Mouse (Mus musculus): ENCODE measurements at regions not wholly inside any gene's neighbourhood (a gene's known extent, or its start where the extent isn't known, plus 50 kb on each side); places are given as distances from the start of the nearest gene placed in this dataset.

DNA sequence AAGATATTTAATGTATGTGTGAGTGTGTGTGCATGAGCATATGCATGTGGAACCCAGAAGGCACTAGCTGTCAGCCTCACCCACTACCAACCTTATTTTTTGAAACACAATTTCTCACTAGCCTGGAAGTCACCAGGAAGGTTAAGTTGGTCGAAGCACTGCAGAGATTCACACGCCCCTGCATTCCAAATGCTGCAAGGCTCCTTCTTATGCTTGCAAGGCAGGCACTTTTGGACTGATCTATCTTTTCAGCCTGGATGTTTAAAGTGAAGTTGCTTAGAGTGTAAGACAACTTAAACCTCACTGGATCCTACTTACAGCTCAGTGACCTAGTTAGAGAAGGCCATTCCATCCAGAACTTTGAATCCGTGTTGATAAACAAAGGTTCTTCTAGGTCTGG lies 56.7 kb upstream of the Lmcd1 start:
- no peak for TF ChIP-seq CTCF (IDR thresholded peaks at IDR 0.05; ENCODE audit: low read depth)
- TF ChIP-seq EP300 (IDR thresholded peaks at IDR 0.05; ENCODE audit: low read depth), result no peak

Measured in liver, postnatal 0 days (tissue).